Mouse (Mus musculus) bone marrow macrophage, adult 2 months (primary cell): ENCODE data around the gene Rhoh. TPM values are rescaled to one million over a fixed set of nuclear protein-coding genes. Genes with fewer than 3 reads are reported as not detected.

Source experiments
- H3K27ac ChIP-seq: 2 replicates; pipeline ENCODE4 v1.5.1; 2012; ENCODE audit warnings: low read depth, low read length; ENCODE audit not compliant: insufficient read depth
- H3K4me1 ChIP-seq: 2 replicates; pipeline ENCODE4 v1.6.1; 2012; ENCODE audit warnings: low read length; ENCODE audit not compliant: control insufficient read depth, insufficient read depth
- H3K4me3 ChIP-seq: 2 replicates; pipeline ENCODE4 v1.5.1; 2012; ENCODE audit warnings: mild to moderate bottlenecking, low read length, moderate library complexity; ENCODE audit not compliant: insufficient read depth
- CTCF ChIP-seq: IDR thresholded peaks from 2 replicates; pipeline ENCODE4 v1.5.1; 2012; ENCODE audit warnings: low read depth, mild to moderate bottlenecking, low read length, moderate library complexity
- POLR2A ChIP-seq: IDR thresholded peaks from 2 replicates; pipeline ENCODE4 v1.6.1; 2012; ENCODE audit warnings: mild to moderate bottlenecking, low read depth, low read length, borderline replicate concordance
- polyA plus RNA-seq: library from polyadenylated mRNA; stranded (reverse); fragments of >200 nt; gene quantifications from 2 replicates; pipeline ENCODE4 v1.2.4, GENCODE M21; 2012; ENCODE audit not compliant: missing spikeins, insufficient read depth, insufficient read length

Gene Rhoh
- polyA plus RNA-seq, 1 experiment = 2.1 TPM

- TF ChIP-seq CTCF (no peak), POLR2A (no peak)
- H3K4me3 ChIP-seq = no peak overlapping the region
- no peaks in the 10 kb centered on the region for H3K4me1 ChIP-seq
- H3K27ac ChIP-seq = no peak overlapping the region
Observed at GRCm38 (mm10) chr5:65842947-65843346, 18.1 kb upstream of the Rhoh start.

GRCm38 (mm10) chr5:65846534-65846933 is 14.5 kb upstream of the Rhoh start:
- Histone ChIP-seq H3K4me1 (no peaks in the 10 kb centered on the region), H3K4me3 (no peak overlapping the region), H3K27ac (no peak overlapping the region)
- no peak for TF ChIP-seq CTCF
- TF ChIP-seq POLR2A = no peak

DNA sequence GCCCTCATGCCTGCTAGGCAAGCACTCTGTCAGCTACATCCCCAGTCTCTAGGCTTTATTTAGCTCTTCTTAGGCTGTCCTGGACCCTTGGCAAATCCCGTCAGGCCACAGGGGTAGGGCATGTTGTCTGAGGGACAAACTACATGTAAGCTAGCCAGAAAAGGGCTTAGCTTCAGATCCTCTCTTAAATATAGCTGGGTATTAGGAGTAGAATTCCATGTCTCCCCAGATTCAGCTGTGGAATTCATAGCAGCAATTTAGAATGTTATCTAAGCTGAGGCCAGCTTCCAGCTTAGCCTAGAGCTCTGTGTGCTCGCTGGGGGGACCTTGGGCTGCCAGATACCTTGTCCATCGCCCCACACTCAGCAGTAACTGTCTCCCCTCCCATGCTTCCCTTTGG is 14.1 kb upstream of the Rhoh start:
- TF ChIP-seq CTCF (no peak), POLR2A (no peak)
- no peak overlapping the region for H3K27ac ChIP-seq

GRCm38 (mm10) chr5:65847656-65848055 is 13.4 kb upstream of the Rhoh start:
- Histone ChIP-seq H3K4me1 (no peaks in the 10 kb centered on the region), H3K4me3 (no peak overlapping the region), H3K27ac (no peak overlapping the region)
- TF ChIP-seq CTCF (no peak), POLR2A (no peak)

More for the DNA sequence above, 14.1 kb upstream of the Rhoh start:
- Histone ChIP-seq H3K4me1 (no peaks in the 10 kb centered on the region), H3K4me3 (no peak overlapping the region)

DNA sequence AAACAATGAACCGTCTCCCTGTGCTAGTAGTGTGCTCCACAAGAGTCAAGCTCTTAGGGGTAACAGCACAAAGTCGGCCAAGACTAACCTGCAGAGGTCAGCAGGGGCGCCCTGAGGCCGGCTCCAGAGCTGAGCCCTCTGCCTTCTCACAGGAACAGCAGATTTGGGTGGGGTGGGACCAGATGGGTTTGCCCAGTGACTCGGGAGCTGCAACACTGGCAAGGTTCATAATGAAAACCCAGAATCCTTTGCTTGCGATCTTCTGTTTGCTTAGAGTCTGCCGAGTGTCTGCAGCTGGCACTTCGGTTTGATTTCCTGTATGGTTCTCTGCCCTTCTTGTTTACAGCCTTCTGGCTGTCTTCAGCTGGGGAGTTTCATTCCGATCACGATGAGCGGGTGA is 10.2 kb upstream of the Rhoh start:
- no peak overlapping the region for H3K27ac ChIP-seq
- no peak overlapping the region for H3K4me3 ChIP-seq
- H3K4me1 ChIP-seq = no peaks in the 10 kb centered on the region
- TF ChIP-seq CTCF = no peak
- TF ChIP-seq POLR2A = no peak

DNA sequence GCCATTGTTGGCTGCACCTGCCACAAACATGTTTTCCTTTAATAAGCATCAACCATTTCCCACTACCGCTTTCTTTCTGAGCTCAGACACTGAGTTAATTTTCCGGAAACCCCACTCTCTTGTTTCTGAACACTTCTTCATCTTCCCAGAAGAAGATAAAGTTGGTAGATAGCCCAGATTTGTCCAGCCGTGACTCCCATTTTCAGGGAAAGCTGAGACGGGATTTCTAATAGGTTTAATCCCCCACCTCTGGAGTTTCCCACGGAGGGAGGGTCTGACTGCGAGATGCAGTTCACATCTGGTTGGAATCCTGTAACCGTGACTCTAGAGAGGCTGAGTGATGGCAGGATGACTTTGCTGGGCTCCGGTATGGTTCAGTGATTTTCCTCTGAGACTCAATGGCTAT is 6.2 kb upstream of the Rhoh start:
- Histone ChIP-seq H3K27ac (no peak overlapping the region), H3K4me3 (no peak overlapping the region), H3K4me1 (no peaks in the 10 kb centered on the region)
- TF ChIP-seq CTCF (no peak), POLR2A (no peak)

GRCm38 (mm10) chr5:65855571-65855970 is 5.4 kb upstream of the Rhoh start:
- Histone ChIP-seq H3K4me1 (peaks cover 4% of the 10 kb centered on the region), H3K4me3 (no peak overlapping the region), H3K27ac (no peak overlapping the region)
- no peak for TF ChIP-seq CTCF
- TF ChIP-seq POLR2A = no peak

- H3K4me1 ChIP-seq = peaks cover 8% of the 10 kb centered on the region
- H3K4me3 ChIP-seq = no peak overlapping the region
- H3K27ac ChIP-seq = no peak overlapping the region
- TF ChIP-seq POLR2A (no peak), CTCF (no peak)
Observed at GRCm38 (mm10) chr5:65856591-65857411, 4.2 kb upstream of the Rhoh start.

DNA sequence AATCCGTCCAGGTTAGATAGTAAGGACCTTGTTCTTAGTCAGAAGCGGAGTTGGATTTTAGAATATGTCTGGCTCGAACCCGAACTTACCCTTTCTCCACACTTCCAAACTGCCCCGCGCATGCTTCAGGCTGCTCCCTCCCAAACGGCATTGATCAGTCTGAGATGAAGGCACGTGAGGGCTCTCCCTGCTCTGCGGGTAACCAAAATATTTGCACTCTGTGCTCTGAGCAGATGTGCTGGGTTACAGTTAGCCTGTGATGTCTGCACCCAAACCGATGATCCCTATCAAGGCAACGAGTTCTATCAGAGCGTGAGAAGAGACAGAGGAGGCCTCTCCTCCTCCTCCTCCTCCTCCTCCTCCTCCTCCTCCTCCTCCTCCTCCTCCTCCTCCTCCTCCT is 3.1 kb upstream of the Rhoh start:
- no peak for TF ChIP-seq POLR2A
- TF ChIP-seq CTCF = no peak
- Histone ChIP-seq H3K4me3 (no peak overlapping the region), H3K4me1 (peaks cover 8% of the 10 kb centered on the region), H3K27ac (no peak overlapping the region)

DNA sequence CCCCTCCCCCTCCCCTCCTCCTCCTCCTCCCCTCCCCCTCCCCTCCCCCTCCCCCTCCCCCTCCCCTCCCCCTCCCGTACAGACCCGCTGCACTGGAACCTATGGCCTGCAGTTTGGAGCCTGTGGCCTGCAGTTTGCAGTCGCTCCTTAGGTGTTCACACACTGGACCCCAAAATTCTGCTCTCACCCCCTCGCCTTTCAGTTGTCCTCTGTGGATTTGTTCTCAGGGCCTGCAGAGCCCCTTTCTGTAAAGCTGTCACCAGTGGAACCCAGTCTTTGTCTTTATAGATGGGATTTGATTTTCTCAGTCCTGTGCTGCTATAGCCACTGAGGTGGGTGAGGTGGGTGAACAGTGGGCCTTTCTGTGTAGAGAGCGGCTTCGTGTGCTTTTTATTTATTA is 2.7 kb upstream of the Rhoh start:
- TF ChIP-seq CTCF (no peak), POLR2A (no peak)
- Histone ChIP-seq H3K4me1 (peaks cover 8% of the 10 kb centered on the region), H3K4me3 (no peak overlapping the region), H3K27ac (no peak overlapping the region)
